Mouse (Mus musculus): ENCODE data around the gene Apmap. TPM values are rescaled to one million over a fixed set of nuclear protein-coding genes. Genes with fewer than 3 reads are reported as not detected.

Gene Apmap
- 100 to 1,000 TPM; 122 to 153 TPM for total RNA-seq (2021)
- long read RNA-seq, experiment 1, transcript Apmap-201 (9 exons, 2,235 nt), result major isoform, 84 of 116 reads
- long read RNA-seq, experiment 1, partial matches to known transcripts, result 21 of 116 reads
- long read RNA-seq, experiment 1, other reads (novel, unspliced or antisense), result 11 of 116 reads
- long read RNA-seq, experiment 2, transcript Apmap-201 (9 exons, 2,235 nt), result major isoform, 220 of 351 reads
- long read RNA-seq, experiment 2, partial matches to known transcripts, result 82 of 351 reads
- long read RNA-seq, experiment 2, other reads (novel, unspliced or antisense), result 49 of 351 reads

GRCm38 (mm10) chr2:150608087-150608799 lies at the start of gene Apmap:
Gene Apmap, minus strand, starts transcription at chr2:150608567.
- DNase-seq (ENCODE audit: low spot score in 2 of 2), result peak; percentile 96 to 97

DNA sequence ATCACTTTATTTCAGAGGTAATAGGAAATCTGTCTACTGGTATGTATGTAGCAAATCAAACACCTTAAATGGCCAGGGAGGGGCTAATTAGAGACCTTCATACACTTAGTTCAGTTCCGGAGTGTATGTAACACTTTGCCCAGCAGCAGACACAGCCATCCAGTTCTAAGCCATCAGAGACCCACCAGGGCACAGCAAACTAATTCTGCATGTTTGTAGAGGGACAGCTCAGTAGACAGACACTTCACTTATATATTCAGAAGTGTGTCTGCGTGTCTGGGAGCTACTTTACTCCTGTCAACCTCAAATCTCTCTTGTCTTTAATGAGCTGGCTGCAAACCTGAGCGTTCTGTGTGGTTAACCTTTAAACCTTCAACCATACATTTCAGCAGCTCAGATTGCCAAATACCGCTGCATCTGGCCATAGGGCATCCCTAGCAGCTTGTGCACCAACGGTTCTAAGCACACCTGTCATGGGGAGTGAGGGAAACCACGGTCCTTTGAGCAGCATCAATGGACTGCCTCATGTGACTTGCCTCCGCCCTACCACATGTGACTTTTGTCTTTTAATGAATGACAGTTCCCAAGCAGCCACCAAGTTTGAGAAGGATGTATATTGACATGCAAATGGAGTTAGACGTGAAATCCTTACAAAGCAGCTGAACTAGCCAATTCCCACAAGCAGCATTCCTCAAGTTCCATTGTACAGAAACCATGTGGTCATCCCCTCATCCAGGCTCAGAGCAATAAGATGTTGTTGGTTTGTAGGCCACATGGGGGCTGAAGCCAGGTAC lies 48.8 kb upstream of the Apmap start:
- DNase-seq (ENCODE audit: low spot score in 2 of 2), result no peak

GRCm38 (mm10) chr2:150656112-150656511 lies 47.7 kb upstream of the Apmap start:
- no peak for DNase-seq (ENCODE audit: low spot score in 2 of 2)

GRCm38 (mm10) chr2:150655290-150655689 lies 46.9 kb upstream of the Apmap start:
- no peak for DNase-seq (ENCODE audit: low spot score in 2 of 2)

- DNase-seq (ENCODE audit: low spot score in 2 of 2), result no peak
These were observed 46.4 kb upstream of the Apmap start for GRCm38 (mm10) chr2:150654814-150655213.

- DNase-seq (ENCODE audit: low spot score in 2 of 2), result no peak
These were observed 43.0 kb upstream of the Apmap start for GRCm38 (mm10) chr2:150651366-150651765.

DNA sequence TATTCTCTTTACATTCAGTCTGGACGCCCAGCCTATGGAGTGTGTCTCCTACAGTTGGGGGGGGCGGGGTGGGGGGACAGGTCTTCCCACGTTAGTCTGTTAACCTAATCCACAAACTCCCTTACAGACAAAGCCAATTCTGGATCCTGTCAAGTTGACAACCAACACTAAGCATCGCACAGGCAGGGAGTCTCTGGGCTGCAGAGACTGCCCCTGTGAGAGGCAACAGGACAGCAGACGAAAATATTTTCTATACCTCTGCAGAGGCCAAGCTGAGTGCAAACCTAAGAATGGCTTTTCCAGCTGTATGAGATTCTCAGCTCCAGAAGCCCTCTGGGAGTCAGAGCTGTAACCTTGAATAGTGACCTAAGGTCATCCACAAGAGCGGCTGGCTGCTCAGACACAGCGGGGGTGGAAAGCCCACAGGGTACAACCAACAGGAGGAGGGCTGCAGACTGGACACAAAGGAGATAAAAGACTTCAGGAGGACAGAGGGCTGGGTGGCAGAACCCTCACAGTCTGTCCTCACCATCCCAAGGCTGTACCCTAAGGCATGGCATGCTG lies 42.2 kb upstream of the Apmap start:
- DNase-seq (ENCODE audit: low spot score in 2 of 2), result no peak

DNA sequence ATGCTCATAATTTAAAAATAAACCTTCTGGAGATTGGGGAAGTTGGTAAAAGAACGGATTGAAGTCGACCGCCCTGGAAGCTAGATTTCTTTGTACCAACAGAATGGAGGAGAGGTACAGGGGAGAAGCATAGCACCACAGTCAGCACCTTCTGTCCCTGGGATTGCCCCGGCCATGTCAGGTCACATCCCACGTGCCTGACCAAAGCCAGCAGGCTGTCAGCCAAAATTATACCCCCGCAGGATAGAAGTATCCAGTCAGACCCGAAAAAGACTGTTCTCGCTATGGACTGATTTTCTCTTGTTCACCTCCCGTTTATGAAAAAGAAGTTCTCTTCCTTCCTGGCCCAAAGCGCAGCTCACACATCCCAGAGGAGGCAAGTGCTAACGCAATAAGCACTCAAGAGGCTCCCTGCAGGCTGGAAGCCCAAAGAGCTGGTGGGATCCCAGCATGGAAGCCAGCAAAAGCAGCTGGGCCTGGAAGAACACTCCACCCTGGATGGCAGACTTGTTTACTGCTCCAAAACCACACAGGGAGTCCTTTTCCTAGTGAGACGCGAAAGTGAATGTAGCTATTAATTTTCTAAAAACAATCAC lies 40.0 kb upstream of the Apmap start:
- no peak for DNase-seq (ENCODE audit: low spot score in 2 of 2)

DNA sequence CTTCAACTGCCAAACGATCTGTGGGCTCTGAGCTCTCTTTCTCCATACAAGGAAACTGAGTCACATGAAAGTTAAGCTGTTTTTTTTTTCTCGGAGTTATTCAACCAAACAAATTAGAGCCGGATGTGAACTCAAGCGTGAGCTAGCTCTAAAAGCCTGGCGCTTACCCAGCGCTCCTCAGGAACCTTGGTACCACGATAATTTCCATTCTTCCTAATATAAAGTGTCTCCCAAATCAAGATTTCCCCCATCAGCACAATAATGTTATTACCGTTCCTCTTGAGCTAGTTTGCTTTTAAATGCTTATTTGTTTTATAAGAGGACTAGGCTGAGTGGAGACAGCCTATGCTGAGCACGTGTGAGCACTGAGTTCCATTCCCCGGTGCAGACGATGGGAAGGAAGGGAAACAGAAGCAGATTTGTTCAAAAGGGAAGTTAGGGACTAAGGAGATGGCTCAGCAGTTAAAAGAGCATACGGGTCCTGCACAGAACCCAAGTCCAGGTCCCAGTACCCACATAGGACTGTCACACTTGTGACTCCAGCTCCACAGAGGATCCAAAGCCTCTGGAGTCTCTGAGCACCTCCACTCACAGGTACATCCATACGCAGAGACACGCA lies 39.4 kb upstream of the Apmap start:
- no peak for DNase-seq (ENCODE audit: low spot score in 2 of 2)

- no peak for DNase-seq (ENCODE audit: low spot score in 2 of 2)
These were observed 38.2 kb upstream of the Apmap start for GRCm38 (mm10) chr2:150646411-150647121.

DNA sequence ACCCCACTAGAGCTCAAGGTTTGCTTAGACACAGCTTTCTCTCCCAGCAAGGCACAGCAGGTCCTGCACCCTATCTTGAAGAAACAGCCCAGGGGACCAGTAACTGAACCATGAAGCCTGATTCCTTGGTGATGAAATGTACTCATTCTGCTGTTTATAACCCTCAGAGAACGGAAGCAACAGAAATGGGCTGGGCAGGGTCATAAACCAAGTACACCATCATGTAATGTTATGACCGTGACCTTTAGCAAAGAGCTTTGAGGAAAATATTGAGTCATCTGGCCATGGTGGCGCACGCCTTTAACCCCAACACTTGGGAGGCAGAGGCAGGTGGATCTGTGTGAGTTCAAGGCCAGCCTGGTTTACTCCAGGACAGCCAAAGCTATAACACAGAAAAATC lies 36.9 kb upstream of the Apmap start:
- DNase-seq (ENCODE audit: low spot score in 2 of 2), result no peak

GRCm38 (mm10) chr2:150643726-150644415 lies 35.5 kb upstream of the Apmap start:
- no peak for DNase-seq (ENCODE audit: low spot score in 2 of 2)

- DNase-seq (ENCODE audit: low spot score in 2 of 2), result no peak
These were observed 34.8 kb upstream of the Apmap start for GRCm38 (mm10) chr2:150643166-150643565.

DNA sequence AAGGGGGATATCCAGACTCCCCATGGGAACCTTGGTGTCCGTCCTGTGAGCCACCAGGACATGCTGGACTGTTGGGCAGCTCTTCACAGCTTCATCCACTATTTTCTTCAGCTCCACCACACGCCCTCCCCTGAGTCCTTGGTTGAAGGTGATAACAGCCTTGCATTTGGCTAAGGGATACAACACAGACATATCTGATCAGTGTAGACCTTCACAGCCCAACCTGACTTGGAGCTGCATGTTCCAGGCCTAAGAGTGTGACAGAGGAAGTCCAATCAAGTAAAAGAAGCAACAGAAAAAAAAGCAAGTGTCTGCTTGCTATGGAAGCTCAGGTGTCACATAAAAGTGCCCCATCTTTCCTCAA lies 30.0 kb upstream of the Apmap start:
- no peak for DNase-seq (ENCODE audit: low spot score in 2 of 2)

- no peak for DNase-seq (ENCODE audit: low spot score in 2 of 2)
These were observed 29.5 kb upstream of the Apmap start for GRCm38 (mm10) chr2:150637702-150638369.

GRCm38 (mm10) chr2:150635877-150636446 lies 27.6 kb upstream of the Apmap start:
- DNase-seq (ENCODE audit: low spot score in 2 of 2), result no peak

DNA sequence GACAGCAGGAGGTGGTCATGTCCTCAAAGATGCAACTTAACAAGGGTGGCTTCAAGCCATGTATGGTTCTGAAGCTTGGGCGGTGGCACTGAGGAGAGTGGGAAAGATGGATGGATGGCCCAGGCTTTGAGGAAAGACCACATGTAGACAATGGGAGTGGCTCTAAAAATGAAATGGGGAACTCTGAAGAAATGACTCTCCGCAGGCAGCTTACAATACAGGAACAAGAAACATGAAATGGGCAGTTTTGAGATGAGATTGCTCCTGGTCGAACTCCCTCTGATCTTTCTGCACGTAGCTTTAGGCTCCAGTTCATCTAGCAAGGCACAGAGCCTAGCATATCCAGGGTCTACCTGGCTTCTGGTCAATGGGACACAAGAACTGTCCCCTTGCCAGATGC lies 20.9 kb upstream of the Apmap start:
- no peak for DNase-seq (ENCODE audit: low spot score in 2 of 2)

- no peak for DNase-seq (ENCODE audit: low spot score in 2 of 2)
These were observed 18.8 kb upstream of the Apmap start for GRCm38 (mm10) chr2:150627140-150627539.

DNA sequence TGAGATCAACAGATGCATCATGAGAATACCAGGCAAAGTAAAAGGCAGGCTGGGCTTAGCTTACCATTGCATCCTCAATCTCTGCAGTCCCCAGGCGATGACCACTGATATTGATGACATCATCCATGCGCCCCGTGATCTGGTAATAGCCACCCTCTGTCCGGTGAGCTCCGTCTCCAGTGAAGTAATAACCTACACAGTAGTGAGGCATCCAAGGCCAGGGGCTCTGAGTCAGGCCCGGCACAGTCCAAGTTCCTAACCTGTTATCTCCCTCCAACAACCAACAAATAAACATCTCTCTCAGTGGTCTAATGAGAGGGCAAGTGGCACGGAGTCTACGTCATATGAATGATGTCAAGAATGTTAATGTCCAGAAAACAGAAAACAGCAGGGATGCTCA lies 16.6 kb upstream of the Apmap start:
- no peak for DNase-seq (ENCODE audit: low spot score in 2 of 2)
